Mouse (Mus musculus) adrenal gland, postnatal 10 days (tissue): ENCODE data around the gene Gm13420. TPM values are rescaled to one million over a fixed set of nuclear protein-coding genes. Genes with fewer than 3 reads are reported as not detected.
"Not testable (repeated sequence)": the region's sequence is repeated elsewhere in the genome, so short reads cannot be mapped to it uniquely, and the experiment has no call there.

ENCODE experiments used
- DNase-seq: peaks from one replicate; pipeline ENCODE4 v3.0.0; 2021; ENCODE audit warnings: mixed read lengths
- total RNA-seq, 2 experiments: library from RNA; stranded (reverse); gene quantifications; 2 replicates each; pipeline ENCODE4 v1.2.3; 2021

Gene Gm13420
- total RNA-seq, 2 experiments from 2014 or later = 0.48 TPM; not detected in 1

DNA sequence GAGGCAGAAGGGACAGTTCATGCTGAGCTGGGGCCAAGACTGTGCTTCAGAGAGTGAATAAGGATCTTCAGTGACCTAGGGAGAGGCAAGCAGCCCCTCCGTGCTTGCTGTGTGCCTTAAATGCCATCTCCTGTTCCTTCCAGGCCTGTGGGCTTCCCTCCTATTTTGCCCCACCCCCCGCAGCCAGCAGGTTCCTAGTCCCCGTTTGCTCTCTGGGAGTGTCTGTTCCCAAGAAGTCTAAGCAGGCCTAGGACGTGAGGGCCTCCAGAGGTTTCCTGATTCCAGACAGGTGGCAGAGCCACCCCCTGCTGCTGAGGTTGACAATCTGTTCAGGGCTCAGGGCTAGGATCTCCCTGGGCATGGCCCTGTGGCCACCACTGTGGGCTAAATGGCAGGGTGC, 12.7 kb downstream of the Gm13420 start:
- DNase-seq = no peak

DNA sequence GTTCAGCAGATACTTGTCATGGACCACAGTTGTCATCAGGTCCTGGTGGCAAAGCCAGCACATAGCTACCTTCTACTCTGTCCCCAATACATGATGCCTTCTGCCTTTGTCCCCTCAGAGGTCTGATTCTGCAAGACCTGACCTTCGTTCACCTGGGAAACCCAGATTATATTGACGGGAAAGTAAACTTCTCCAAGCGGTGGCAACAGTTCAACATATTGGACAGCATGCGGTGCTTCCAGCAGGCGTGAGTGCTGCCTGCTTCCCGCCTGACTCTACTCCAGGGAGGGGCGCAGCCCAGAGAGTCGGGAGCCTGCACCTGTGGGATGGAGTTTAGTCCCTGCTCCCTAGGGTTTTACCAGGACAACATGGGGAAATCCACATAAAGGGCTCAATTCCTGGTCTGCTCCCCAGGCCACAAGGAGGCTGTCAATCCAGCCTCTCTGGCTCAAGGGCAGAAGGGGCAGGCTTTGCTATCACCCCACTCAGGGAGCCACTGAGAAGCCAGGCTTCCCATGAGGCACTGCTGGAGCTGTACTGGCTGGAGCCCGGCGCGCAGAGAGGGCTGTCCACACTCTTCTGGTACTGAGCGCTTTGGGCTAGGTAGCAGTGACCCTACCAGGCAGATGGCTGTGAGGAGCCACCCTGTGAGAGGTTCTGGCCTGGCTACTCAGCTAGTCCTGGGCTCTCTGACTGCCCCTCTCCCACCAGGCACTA, 14.1 kb downstream of the Gm13420 start:
- no peak for DNase-seq

DNA sequence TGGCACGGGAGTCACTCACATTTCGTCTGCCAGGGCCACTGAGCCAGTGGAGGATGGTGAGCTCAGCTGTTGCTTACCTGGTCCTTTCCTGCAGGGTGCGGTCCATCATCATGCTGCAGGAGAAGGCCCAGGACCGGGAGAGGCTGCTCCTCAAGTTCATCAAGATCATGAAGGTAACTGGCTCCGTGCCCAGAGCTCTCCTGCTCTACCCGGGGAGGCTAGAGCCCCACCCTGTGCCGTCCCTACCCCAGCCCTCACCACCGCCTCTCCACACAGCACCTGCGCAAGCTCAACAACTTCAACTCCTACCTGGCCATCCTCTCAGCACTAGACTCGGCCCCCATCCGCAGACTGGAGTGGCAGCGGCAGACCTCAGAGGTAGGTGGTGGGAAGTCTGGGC, 15.8 kb downstream of the Gm13420 start:
- DNase-seq = no peak

DNA sequence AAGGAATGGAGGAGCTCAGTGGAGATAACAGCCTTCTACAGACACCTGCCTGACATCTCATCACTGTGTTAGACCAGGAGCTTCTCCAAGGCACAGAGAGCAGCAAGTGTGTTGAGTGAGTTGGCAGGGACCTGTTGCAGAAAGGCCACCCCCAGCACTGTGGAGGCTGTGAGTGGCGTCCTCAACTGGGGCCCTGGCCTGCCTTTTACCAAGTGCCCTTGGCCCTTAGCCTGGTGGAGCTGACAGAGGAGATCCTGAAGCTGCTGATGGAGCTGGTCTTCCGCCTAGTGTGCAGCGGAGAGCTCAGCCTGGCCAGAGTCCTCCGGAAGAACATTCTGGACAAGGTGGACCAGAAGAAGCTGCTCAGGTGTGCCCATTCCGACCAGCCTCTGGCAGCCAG, 18.1 kb downstream of the Gm13420 start:
- no peak for DNase-seq

DNA sequence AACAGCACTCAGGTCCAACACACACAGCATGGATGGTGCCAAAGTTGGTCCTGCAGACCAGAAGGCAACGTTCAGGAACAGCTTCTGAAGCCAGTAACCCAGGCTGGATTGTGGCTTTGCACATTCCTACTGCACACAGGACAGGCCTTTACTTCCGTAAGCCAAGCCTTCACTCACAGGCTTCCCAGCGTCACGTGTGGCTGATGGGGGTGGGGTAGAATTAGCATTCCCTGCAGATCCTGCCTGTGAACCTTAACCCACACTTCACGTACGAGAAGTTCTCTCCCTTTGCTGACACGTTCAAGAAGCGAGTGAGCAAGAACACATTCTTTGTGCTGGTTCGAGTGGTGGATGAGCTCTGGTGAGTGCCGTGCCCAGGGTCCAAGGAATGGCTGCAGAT, 18.9 kb downstream of the Gm13420 start:
- DNase-seq = no peak

DNA sequence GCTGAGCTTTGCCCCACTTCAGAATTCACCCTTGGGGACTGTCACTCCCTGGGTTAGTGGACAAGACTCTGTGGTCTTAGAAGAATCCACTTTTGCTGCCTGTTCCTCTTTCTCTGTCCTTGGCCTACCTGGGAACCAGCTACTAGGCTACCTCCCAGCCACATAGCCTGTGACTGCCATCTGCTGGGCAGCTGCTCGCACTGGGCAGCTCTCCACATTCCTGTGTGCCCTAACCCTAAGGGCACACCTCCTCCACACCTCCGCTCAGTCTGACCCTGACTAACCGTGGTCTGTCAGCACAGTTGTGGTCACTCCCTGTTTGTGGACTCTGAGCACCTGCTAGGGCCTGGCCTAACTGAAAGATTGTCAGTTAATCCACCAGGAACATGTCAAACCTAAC, 19.9 kb downstream of the Gm13420 start:
- DNase-seq = peak; percentile 81

DNA sequence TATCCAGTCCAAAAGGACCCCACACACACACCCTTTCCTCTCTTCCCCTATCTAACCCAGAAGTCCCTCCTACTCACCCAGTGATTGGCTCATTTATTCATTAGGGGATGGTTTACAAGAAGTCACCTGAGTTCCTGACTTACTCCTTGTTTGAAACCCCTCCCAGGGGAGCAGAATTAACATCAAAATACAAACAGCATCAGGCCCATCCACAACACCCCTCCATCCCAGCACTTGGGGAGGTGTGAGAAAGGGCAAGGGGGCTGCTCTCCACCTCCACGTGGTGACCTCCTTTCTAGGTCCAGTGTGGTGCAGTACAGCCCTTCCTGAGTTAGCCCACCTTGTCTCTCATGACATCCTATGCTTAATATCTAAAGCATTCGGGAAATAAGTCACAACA, 22.0 kb downstream of the Gm13420 start:
- no peak for DNase-seq

DNA sequence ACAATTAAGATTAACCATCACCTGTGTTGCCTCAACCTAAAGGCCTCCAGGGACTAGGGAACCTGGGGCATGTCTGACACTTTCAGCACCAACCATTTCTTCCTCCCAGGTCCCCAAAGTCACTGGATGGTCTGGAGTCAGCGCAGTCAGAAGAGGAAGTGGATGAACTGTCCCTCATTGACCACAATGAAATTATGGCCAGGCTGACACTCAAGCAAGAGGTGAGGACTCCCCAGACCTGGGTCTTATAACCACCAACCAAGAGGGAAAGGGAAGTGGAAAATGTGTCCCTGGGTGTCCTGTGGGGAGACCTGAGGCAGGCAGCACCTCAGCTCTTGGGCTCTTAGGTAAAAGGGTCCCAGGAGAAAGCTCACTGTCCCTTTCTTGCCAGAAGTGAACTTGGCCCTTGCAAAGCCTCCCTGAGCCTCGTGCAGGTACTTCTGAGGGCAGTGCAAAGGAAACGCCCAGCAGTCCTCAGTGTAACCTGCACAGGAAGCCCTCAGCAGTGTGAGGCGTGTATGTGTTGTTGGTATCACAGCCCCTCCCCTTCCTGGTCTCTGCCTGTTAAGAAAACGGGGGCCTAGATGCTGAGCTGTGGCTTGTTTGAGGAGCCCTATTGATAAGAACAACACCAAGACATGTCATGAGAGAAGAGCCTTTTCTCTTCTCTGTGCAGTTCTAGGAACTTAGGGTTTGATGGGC, 26.7 kb downstream of the Gm13420 start:
- no peak for DNase-seq

DNA sequence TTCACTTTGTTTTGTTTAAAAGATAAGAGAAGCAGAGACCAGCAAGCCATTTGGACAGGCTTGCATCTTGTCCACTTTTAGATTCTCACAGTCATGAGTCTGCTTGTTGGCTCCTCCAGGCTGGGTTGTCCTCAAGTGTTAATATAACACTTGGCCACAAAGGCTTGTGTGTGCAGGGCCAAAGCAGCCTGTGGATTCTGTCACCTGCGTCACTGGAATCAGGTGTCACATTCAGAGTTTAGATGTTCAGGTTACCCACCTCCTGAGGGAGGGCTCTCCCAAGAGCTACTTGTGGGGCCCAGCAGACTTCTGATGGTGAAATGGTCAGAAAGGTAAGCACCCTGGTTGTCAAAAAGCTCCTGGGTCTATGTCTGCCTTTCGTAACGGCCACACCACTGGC, 28.4 kb downstream of the Gm13420 start:
- DNase-seq = no peak

DNA sequence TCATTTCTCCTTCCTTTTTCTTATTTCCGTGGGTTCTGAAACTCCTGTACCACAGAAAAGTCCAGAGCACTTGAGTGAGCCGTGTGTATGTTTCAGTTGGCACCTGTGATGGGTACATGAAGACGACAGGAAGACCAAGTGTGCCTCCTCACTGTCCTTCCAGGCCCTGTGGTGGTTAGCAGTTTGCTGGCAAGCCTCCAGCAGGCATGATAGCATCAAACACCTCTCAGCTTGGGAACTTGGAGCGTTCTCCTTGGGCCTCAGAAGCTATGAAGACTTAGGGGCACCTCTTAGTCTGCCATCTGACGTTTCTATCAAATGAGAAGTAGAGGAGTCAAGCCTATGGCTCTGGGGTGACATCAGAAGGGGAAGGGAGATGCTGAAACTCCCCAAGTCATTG, 32.9 kb downstream of the Gm13420 start:
- DNase-seq = no peak

DNA sequence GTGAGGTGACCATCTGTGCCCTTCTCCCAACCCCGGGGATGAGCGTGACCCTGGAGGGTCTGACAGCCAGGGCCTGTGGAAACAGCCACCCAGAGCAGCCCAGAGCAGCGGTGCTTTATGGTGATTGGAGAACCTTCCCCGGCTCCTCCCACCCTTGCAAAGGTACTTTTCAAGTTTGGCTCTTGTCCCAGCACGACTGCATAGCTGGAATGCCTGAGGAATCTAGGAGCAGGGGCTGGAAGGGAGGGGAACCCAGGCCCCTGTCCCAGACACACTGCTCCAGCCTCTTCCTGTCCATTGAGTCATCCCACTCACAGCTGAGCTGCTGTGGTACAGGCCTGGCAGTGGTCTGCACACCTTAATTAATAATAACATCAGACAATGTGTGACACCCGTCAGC, 34.8 kb downstream of the Gm13420 start:
- DNase-seq = no peak

DNA sequence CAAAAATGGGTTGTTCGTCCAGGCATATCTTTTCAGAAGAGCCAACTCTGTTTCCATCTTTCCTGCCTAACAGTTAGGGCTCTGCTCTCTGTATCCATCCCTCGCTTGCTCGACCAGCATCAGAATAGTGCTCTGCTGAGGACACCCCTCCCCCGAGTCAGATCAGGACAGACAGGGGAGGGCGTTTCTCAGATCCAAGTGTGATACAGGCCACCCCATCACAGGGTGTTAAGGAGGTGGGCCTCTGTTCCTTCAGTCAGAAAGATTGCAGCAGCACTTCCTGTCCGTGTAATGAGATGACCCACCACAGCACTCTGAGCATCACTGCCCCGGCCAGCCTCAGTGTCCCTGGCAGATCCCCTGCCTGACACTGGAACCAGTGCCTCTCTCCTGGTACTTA, 35.3 kb downstream of the Gm13420 start:
- DNase-seq = no peak

DNA sequence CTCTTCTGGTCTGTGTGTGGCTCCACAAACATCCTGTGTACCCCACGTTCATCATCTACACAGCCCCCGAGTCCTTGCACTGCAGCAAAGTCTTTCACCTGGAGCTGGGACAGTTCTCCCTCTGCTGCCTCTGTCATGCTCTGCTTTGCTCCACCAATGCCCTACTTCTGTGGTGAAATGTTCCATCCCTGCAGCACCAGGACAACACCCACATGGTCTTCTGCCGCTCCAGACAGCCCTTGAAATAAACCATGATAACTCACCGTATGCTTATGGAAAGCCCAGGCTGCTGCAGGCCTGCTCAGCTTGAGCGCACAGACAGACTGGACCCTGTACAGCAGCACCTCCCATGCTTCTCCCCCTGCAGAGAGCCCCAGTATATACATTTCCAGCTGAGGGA, 37.4 kb downstream of the Gm13420 start:
- no peak for DNase-seq

DNA sequence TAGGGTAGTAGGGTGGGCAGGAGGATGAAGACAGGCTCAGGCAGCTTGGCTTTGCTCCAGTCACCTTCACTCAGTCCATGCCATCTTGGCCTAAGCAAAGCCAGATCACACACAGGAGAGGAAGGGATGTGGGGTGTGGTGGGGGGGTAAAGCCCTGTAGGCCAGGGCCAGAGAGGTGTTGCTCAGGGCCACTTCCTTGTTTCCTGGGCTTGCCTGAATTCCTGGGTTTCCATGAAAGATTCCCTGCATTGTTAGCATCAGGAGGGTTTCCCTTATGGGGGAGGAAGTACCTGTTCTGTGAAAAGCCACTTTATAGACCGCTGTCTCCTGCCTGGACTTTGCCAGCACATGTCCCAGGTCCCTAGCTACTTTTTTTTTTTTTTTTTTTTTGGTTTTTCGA, 38.0 kb downstream of the Gm13420 start:
- DNase-seq = no peak

DNA sequence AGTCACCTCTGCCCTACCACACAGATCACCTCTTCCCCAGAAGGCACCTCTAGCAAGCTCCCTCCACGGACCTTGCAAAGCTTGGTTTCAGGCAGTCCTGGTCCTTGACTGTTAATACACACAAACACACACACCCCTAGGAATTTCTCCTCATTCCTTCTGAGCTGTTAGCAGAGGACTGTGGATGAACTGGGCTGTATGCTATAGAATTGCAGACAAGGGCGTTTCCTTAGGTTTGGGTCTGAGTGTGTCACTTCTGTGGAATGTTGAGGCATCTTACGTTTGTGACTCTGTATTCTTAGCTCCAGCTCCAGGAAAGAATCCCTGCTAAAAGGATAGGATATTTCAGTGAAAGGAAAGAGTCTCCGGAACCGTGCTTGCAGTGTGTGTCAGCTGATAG, 39.6 kb downstream of the Gm13420 start:
- DNase-seq = no peak

DNA sequence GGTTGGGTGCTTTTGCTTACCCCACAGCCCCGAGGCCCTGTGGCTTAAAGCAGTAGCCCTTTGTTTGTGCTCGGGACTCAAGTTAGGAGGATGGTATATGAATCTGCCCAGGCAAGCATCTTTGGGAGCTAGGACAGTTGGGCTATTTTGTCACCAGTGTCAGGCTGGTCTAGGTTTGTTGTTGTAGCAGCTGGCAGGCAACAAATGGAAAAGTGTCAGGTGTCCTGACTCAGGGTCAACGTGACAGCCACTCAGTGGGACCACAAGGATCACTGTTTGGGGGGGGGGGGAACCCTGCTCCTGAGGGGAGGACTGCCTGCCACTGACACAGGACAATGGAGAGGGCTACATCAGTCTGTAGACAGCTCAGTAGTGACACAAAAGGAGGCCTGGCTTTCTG, 40.4 kb downstream of the Gm13420 start:
- DNase-seq = no peak

DNA sequence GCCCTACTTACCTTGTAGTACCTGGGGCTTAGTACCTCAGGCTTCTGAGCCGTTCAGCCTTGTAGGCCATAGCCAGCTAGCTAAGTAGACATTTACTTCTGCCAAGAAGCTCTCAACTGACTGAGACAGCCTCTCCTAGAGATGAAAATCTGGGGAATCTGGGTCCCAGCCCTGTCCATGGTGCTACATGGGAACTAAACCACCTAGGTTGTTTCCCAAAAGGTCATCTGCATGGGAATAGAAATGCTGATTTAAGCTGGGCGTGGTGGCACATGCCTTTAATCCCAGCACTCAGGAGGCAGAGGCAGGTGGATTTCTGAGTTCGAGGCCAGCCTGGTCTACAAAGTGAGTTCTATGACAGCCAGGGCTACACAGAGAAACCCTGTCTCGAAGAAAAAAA, 43.3 kb downstream of the Gm13420 start:
- not testable (repeated sequence) for DNase-seq

DNA sequence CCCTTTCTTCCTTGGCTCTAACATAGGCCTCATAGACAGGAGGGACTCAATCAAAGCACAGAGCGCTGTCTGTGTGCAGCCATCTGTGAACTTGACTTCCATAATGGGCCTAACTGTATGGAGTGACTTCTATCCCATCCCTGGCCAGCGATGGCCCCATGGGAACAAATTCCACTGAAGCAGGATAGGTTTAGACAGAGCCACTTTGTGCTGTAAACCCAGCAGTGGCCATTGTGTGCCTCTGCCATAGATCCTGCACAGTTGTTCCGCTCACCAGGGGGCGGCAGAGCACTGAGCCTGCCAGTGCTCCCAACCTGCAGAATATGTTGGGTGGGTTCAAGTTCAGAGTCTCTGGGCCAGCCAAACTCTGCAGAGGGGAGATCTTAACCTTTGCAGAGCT, 43.8 kb downstream of the Gm13420 start:
- DNase-seq = peak; percentile 53

DNA sequence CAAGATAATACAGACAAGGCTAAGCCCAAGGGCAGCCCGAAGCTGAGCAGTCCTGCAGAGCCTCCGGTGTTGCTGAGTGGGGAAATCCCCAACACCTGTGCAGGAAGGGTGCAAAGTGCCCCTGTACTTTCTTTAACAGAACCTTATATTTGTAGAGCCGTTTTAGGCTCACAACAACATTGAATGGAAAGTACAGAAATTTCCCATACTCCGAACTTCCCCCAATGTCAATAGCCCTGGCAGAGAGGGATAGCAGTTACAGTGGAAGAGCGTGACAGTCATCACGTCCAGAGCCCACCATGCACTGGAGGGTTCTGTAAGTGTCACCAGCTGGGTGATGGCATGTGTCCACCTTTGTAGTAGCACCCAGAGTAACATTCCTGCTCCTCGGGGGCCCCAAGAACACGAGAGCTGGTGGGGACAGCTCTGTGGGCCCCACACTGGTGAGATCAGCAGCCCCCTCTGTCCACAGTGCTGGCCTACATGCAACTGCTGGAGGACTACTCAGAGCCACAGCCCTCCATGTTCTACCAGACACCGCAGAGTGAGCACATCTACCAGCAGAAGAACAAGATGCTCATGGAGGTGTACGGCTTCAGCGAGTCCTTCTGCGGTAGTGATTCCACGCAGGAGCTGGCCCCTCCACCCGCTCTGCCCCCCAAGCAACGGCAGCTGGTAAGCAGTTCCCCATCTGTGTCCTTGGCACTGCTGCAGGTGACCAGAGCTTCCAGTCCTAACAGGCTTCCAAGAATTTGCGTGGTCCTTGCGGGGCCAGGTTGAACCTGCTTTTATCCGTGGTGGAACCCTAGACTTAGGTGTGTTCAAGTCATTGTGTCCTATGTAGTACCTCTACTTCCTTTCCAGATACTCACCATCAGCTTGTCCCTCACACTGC, 44.5 kb downstream of the Gm13420 start:
- no peak for DNase-seq

DNA sequence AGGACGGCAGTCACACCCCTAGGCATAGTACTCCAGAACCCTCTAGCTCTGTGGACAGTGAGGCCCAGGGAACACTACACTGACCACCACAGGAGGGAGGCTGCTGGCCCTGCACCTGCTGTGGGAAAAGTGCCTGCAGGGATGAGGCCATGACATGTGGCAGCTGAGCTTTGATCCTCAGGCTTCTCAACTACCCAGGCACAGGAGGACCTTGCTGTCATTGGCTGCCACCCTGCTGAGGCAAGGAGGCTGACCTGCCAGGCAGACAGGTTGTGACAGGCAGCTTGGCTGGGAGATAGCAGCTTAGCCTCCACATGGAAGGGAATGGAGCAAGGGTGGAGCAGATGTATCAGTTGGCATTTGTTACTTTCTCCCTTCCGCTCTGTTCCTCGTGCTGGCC, 46.0 kb downstream of the Gm13420 start:
- no peak for DNase-seq

DNA sequence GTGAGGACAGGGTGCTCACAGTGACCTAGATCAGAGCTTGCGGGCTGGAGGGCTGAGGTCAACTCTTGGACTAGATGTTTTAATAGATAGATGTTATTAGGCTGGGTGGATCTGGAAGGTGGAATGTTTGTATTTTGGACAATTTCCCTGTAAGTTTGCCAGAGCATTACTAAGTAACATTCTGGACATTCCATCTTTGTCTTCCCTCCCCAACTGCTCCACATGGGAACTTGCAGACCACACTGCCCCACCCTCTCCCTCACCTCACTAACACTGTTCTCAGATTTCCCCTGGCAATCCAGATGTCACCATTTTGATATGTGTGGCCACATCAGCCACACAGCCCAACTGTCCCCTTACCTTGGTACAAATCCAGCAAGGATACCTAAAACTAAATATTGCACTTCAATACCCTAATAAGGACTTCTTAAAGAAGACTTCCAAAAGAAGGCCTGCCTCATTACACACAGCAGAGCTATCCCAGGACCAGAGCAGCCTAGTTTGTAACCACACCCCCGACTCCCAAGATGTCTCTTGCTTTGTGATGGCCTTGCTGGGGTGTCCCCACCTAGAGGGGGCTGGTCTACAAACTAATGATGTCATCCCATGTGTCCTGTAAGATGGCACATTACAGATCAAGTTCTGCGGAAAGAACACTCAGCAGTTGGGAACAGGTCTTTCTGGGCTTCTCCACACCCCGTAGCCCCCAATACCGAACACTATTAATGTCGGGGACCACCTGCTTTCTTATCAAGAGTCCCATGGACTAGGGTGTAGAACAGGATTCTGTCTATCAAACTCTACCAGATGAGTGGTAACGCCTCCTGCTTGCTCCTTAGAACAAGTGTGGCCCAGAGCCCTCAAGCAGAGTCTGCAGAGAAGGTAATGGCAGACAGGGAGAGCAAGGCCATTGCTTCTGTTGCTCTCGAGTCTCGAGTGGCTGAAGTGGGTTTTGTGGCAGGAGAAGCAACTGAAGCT, 48.1 kb downstream of the Gm13420 start:
- no peak for DNase-seq

DNA sequence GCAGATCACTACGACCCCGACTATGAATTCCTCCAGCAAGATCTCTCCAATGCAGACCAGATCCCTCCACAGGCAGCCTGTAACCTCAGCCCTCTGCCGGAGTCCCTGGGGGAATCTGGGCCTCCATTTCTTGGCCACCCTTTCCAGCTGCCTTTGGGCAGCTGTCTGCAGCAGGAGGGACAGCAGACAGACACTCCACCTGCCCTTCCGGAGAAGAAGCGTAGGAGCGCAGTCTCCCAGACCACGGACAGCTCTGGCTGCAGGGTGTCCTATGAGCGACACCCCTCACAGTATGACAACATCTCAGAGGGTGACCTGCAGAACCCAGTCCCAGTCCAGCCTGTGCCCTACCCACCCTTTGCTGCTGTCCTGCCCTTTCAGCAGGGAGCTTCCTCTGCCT, 49.3 kb downstream of the Gm13420 start:
- peak; percentile 31 for DNase-seq
